Mouse (Mus musculus) cerebellum, postnatal 25 days (tissue): ENCODE data around the gene Clic4.

Experiments used
- DNase-seq, 2 experiments: peaks; one replicate each; pipeline ENCODE4 v3.0.0; 2021; ENCODE audit warnings: mixed read lengths in 2 of 2

The Clic4 gene

GRCm38 (mm10) chr4:135272640-135273306, at the start of gene Clic4:
Gene Clic4 (minus strand): TSS chr4:135272814.
- DNase-seq = peak; percentile 88 to 94

- peak; percentile 65 to 78 for DNase-seq
Measured at GRCm38 (mm10) chr4:135317966-135318365, 45.4 kb upstream of the Clic4 start.

DNA sequence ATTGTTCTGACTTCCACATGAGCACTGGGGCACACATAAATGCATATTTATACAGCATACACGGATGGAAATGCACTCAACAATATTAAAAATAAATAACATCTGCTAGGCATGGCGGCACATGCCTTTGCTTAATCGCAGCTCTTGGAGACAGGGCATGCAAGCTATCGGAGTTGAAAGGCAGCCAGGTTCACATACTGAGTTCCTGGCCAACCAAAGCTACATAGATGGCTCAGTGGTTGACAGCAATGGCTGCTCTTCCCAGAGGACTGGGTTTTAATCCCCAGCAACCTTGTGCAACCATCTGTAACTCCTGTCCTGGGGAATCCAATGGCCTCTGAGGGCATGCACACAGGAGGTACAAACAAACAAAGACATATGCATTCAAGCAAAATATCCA, 44.9 kb upstream of the Clic4 start:
- no peak for DNase-seq

- no peak for DNase-seq
Measured at GRCm38 (mm10) chr4:135315287-135315686, 42.7 kb upstream of the Clic4 start.

- DNase-seq = no peak
Measured at GRCm38 (mm10) chr4:135314419-135314832, 41.8 kb upstream of the Clic4 start.

DNA sequence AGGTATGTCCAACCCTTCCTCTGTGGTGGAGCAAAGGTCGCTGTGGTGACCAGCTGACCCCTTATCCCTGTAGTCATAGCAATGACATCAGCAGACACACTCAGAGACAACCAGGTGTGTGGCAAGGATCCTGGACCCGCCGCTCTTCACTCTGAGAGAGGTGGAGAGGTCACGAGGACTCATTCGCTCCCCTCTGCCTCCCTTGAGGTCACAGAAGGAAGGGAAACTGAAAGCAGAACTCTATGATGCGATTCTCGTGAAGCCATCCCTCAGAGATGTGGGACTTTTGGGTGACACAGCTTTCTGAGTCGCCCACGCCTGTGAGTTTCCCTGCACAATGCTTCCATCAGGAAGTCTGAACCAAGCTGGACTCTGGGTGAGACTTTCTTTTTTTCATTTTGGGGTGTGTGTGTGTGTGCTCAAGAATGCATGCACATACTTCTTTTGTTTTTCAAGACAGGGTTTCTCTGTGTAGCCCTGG, 41.2 kb upstream of the Clic4 start:
- DNase-seq = no peak

GRCm38 (mm10) chr4:135313111-135313691, 40.6 kb upstream of the Clic4 start:
- DNase-seq = no peak

DNA sequence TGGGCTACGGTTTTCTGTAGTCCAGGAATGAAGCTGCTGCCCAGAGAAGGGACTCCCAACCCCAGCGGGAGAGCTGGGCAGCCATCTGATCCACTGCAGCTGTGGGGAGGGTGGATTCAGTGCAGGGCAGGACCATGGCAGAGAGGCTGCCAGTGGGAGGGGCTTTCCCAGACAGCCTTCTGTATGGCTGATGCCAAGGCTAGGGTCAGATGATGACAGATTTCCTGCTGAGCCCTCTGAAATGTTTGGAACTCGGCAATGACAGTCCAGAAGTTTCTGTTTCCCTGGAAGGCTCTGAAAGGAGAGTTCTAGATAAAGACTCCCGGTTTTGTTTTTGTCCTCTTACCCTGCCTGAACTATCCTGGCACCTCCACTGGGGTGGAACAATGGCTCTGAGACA, 40.1 kb upstream of the Clic4 start:
- peak in 1 of 2 experiments; percentile 36 for DNase-seq

GRCm38 (mm10) chr4:135310371-135310770, 37.8 kb upstream of the Clic4 start:
- no peak for DNase-seq

- no peak for DNase-seq
Measured at GRCm38 (mm10) chr4:135309726-135310125, 37.1 kb upstream of the Clic4 start.

- DNase-seq = no peak
Measured at GRCm38 (mm10) chr4:135309112-135309659, 36.6 kb upstream of the Clic4 start.

DNA sequence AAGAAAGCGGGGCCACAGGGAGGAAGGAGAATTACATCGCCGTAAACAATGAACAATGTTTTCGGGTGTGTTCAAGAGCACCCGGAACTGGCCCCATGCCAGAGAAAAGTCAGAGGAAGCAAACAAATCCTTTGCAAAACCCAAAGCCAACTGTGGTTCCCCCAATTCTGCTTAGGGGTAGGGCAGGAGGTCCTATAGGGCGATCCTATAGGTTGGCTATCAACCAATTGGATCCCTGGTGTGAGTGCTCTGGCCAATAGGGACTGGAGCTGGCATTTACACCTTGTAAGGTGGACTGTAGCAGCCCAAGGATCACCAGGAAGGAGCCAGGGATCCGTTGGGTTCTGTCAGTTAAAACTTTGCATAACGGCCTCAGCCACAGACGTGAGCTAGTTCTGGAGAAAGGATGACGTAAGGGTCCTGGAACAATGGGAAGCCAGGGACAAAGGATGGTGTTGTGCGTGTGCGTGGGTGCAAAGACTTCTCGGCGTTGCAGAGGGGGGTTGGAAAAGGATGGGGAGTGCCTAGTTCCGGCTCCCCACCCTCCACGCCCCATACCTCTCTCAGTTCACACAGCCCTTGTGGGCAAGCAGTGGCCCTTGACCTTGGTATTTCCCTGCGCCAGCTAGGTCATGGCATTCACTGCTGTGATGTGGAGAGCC, 34.5 kb upstream of the Clic4 start:
- DNase-seq = no peak

DNA sequence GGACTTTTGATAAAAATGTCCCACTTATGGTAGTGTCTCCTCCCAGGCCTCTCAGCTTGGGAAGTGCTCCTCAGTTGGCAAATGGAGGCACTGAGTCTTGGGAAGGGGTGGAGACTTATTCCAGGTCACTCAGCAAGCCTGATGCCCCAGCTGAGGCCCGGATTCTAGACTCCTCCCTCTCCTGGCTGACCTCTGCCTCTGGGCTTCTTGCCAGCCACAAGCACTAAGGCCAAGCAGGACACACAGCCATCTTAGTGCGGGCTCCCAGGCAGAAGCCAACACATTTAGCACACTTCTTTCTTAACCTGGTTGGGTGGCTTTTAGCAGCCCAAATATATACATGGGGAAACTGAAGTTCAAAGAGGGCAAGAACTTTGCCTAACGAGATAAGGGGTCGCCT, 33.9 kb upstream of the Clic4 start:
- DNase-seq = peak in 1 of 2 experiments; percentile 32

GRCm38 (mm10) chr4:135302261-135302660, 29.6 kb upstream of the Clic4 start:
- no peak for DNase-seq

- no peak for DNase-seq
Measured at GRCm38 (mm10) chr4:135301166-135301565, 28.6 kb upstream of the Clic4 start.

DNA sequence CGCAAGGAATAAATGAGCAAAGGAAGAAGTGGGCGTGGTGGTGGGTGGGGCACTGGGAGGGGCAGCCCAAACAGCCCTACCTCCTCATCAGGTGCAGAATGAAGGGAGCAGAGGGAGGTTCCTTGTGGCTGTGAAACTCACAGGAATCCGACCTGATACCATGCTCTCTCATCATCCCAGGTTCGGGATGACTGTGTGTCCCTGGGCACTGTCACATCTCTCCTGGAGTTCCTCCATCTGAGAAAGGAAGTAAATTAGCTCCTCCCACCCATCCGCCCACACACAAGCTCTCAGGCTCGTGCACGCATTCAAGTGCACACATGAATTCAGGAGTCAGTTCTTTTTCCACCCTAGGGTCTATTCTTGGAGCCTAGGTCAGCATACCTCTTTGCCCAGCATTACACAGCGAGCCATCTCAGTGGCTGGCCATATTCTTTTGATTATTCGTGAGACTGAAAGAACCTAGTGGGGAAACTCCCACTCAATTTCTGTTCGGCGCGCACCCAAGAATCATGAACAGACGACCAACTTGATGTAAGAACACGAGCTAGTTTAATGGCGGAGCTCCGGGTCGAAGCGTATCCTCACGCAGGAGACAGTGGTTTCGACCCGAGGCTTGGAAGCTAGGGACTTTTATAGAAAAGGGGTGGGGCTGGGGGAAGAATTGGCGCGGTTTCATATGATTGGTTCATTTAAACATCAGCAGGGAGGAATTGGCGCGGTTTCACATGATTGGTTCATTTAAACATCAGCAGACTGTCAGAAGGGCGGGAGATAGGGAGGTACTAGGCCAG, 27.8 kb upstream of the Clic4 start:
- DNase-seq = no peak

DNA sequence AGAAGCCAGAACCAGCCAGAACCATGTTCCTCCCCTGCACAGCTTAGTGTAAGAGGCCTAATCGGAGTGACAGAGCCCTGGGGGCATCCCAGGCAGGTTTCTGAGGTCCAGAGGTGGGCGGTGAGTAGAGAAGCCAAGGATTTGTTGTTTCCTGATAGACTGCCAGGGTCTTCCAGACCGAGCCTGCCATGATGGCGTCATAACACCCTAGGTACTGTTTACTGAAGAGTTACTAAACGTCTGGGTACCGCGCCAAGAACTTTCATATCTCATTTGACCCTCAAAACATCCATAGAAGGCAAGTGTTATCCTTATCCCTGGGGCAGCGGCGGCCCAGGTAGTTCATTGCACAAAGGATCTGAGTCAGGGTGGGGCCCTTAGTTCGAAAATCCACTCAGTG, 26.1 kb upstream of the Clic4 start:
- DNase-seq = no peak

DNA sequence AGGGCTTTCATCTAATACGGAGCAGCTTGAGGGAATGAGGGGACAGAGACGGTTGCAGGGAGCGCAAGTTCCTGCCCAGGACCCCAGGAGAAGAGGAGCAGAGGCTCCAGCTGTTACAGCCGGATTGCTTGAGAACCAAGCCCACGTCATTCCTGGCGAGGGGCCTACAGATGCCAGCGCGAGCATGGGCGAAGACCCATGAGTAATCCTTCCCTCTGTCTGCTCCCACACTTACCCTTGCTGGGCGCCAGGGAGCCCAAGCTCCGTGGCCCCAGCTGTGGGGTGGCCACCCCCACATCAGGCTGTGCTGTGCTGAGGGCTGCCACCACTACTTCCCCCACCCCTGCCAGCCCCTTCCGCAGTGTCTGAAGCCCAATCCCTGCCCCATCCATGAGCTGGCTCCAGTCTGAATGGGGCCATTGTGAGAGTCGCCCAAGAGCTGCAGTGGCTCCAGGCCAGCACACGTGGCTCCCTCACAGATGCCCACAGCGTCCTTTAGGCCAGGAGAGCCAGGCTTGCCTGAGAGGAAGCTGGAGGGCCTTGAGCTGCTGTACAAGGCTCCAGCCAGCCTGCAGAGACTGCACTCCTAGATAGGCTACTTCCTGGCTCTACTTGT, 25.4 kb upstream of the Clic4 start:
- DNase-seq = peak; percentile 21 to 49

DNA sequence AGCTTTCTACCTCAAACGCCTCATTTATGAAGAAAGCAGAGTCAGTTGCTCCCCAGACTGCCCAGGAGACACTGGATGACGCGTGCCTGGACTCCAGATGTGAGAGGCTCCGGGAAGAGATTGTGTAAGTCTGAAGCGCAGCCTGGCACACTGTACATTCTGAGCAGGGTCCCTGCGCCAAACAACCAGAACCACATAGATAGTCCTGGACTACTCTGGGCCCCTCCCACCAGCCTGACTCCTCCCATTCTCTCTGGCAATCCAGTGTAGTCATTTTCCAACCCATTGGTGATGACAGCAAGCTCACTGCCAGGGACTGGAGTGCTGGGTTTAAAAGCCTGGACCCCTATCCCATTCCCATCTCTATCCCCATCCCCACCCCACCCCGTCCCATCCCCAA, 24.5 kb upstream of the Clic4 start:
- DNase-seq = no peak

DNA sequence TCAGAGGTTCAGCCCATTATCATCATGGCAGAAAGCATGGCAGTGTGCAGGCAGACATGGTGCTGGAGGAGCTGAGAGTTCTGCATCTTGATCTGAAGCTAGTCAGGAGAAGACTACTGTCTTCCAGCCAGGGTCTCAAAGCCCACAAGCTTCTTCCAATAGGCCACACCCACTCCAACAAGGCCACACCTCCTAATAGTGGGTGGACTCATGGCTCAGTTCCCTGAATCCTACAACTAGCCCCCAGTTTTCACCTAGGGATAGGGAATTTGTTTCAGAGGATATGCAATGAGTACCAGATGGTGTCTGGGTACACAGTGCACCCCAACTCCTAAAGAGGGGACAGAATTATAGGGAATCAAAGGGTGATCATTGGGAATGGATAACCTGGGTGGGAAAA, 24.0 kb upstream of the Clic4 start:
- DNase-seq = no peak

DNA sequence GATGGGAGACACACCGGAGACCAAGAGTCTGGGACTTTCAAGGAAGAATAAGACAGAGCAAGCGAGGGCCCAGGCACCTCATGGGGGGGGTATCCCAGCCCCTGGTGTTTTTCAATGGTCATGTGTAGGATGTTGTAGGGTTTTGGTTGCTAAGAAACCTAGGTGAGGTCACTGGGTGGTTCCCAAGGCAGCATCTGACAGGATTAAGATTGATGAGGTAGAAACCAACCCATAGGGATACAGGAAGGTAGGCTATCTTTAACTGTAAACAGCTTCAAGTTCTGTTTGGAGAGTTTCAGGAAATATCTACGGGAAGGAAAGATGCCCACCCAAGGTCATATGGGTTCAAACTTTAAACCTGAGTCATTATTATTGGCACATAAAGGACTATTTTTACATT, 21.2 kb upstream of the Clic4 start:
- DNase-seq = no peak

GRCm38 (mm10) chr4:135292477-135293089, 20.0 kb upstream of the Clic4 start:
- DNase-seq = no peak
